Mouse (Mus musculus) forebrain, embryonic 12.5 days (tissue): ENCODE measurements around the gene Mrgprf. TPM values are rescaled to one million over a fixed set of nuclear protein-coding genes. Genes with fewer than 3 reads are reported as not detected.

Experiments
- ATAC-seq: fragments of 200-750 bp; cut with Nextera tagmentation; 2 replicates; pipeline ENCODE4 v1.8.0; 2017; ENCODE audit warnings: moderate TSS enrichment; ENCODE audit not compliant: low FRiP score
- H3K27ac ChIP-seq: fragments of 300-500 bp; sonication (generic); 2 replicates; pipeline ENCODE4 v1.5.1; 2016; ENCODE audit warnings: mild to moderate bottlenecking
- H3K27me3 ChIP-seq: fragments of 300-500 bp; sonication (generic); 2 replicates; pipeline ENCODE4 v1.6.1; 2016; ENCODE audit warnings: mild to moderate bottlenecking
- H3K36me3 ChIP-seq: fragments of 300-500 bp; sonication (generic); replicated peaks from 2 replicates; pipeline ENCODE4 v1.6.1; 2016; ENCODE audit warnings: mild to moderate bottlenecking
- H3K4me1 ChIP-seq: fragments of 300-500 bp; sonication (generic); 2 replicates; pipeline ENCODE4 v1.6.1; 2016
- H3K4me2 ChIP-seq: fragments of 300-500 bp; sonication (generic); 2 replicates; pipeline ENCODE4 v1.6.1; 2016; ENCODE audit warnings: mild to moderate bottlenecking, moderate library complexity
- H3K4me3 ChIP-seq: fragments of 300-500 bp; sonication (generic); replicated peaks from 2 replicates; pipeline ENCODE4 v1.5.1; 2016; ENCODE audit warnings: mild to moderate bottlenecking
- H3K9ac ChIP-seq: fragments of 300-500 bp; sonication (generic); 2 replicates; pipeline ENCODE4 v1.6.1; 2016; ENCODE audit warnings: mild to moderate bottlenecking
- H3K9me3 ChIP-seq: fragments of 300-500 bp; sonication (generic); 2 replicates; pipeline ENCODE4 v1.6.1; 2016
- WGBS: fragments of 180-500 bp; shearing (Covaris S2); methylation state at CpG from one replicate; pipeline ENCODE4 v1.1.7; 2016; 5-methylcytosine and 5-hydroxymethylcytosine counted together
- polyA plus RNA-seq: library from polyadenylated mRNA; unstranded; fragments of >200 nt; fragmentation: Nextera tagmentation; extraction: Ambion mirVana; gene quantifications from 2 replicates; pipeline ENCODE4 v1.2.1, GENCODE M21; 2016

The Mrgprf gene
- polyA plus RNA-seq, 1 experiment from 2014 or later: 0.47 TPM

- Histone ChIP-seq H3K4me2 (peak overlapping the region; percentile 60), H3K27ac (no peak overlapping the region), H3K36me3 (0 out of 2 replicates have a peak, but pooled peaks cover 7% of the 10 kb centered on the region), H3K9me3 (no peaks in the 10 kb centered on the region), H3K27me3 (no peaks in the 10 kb centered on the region), H3K9ac (no peak overlapping the region; the same call in 1 of the 2 replicates), H3K4me1 (peaks cover 17% of the 10 kb centered on the region), H3K4me3 (no peak overlapping the region)
- peak; percentile 16; the same call in 1 of the 2 replicates for ATAC-seq
- 70% methylated on average over 3 of the region's 3 CpGs for WGBS
Observed at GRCm38 (mm10) chr7:145284293-145284692, 16.3 kb upstream of the Mrgprf start.

DNA sequence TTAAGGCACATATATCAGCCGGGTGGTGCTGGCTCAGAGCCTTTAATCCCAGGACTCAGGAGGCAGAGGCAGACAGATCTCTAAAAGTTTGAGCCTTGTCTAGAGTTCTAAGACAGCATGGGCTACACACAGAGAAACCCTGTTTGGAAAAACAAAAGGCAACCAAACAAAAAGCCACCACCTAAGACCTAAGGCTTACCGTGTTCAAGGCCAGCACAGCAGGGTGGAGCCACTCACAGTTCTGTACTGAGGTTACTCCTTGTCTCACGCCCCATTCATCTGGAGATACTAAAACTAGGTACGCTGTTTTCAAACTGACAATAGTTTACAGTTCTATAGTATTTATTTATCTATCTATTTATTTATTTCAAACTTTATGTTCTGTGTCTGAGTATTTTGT, 15.2 kb upstream of the Mrgprf start:
- no peak overlapping the region for H3K27ac ChIP-seq
- no peaks in the 10 kb centered on the region for H3K9me3 ChIP-seq
- no peaks in the 10 kb centered on the region for H3K36me3 ChIP-seq
- H3K27me3 ChIP-seq: no peaks in the 10 kb centered on the region
- peaks cover 17% of the 10 kb centered on the region for H3K4me1 ChIP-seq
- WGBS: 81% methylated on average over 4 of the region's 4 CpGs
- no peak for ATAC-seq
- no peak overlapping the region for H3K4me2 ChIP-seq
- H3K9ac ChIP-seq: no peak overlapping the region
- no peak overlapping the region for H3K4me3 ChIP-seq

DNA sequence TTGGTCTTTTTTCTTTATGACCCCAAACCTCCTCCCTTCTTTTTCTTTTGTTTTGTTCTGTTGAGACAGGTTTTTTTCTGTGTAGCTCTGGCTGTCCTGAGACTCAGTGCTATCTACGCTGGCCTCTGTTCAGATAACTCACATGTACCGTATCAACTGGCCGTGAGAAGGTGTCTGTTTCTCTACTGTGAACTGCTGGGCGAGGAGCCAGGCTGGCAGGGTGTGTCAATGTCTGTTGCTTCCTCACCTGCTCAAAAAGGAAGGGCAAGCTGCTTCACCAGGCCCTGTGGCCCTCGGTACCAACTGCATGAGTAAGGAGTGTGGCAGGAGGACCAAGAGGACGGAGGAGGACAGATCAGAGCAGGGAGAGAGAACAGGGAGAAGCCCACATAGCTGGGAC, 13.2 kb upstream of the Mrgprf start:
- Histone ChIP-seq H3K9me3 (no peaks in the 10 kb centered on the region), H3K27me3 (no peaks in the 10 kb centered on the region), H3K27ac (no peak overlapping the region), H3K4me1 (peaks cover 17% of the 10 kb centered on the region), H3K4me2 (no peak overlapping the region), H3K4me3 (no peak overlapping the region), H3K9ac (no peak overlapping the region), H3K36me3 (no peaks in the 10 kb centered on the region)
- 81% methylated on average over 6 of the region's 6 CpGs for WGBS
- ATAC-seq: no peak

DNA sequence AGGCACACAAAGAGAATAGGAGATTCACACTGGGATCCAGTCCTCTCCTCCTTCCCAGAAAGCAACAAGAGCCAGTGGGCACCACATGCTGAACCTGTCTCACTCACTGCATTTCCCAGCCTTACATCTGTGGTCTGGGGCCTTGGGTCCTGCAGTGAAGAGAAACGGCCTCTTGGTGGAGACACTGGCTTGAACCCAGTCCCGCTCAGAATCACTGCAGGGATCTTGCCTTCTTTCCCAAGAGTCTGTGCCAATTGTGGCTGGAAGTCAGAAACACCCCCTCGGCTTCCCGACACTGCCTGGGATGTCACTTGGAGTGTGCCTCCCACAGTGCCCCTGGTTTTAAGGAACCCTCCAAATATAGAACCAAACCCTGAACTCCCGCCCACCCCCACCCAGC, 11.3 kb upstream of the Mrgprf start:
- H3K9ac ChIP-seq: no peak overlapping the region
- ATAC-seq: no peak
- 0 out of 2 replicates have a peak, but pooled peaks cover 2% of the 10 kb centered on the region for H3K4me1 ChIP-seq
- no peak overlapping the region for H3K27ac ChIP-seq
- no peaks in the 10 kb centered on the region for H3K27me3 ChIP-seq
- 25% methylated on average over 5 of the region's 5 CpGs for WGBS
- H3K4me2 ChIP-seq: no peak overlapping the region
- H3K36me3 ChIP-seq: no peaks in the 10 kb centered on the region
- no peaks in the 10 kb centered on the region for H3K9me3 ChIP-seq
- H3K4me3 ChIP-seq: no peak overlapping the region

- H3K4me3 ChIP-seq: no peak overlapping the region
- no peaks in the 10 kb centered on the region for H3K27me3 ChIP-seq
- H3K27ac ChIP-seq: no peak overlapping the region
- no peaks in the 10 kb centered on the region for H3K9me3 ChIP-seq
- H3K9ac ChIP-seq: no peak overlapping the region
- ATAC-seq: no peak
- WGBS: 87% methylated on average over 2 of the region's 2 CpGs
- H3K4me1 ChIP-seq: no peaks in the 10 kb centered on the region
- H3K4me2 ChIP-seq: no peak overlapping the region
- no peaks in the 10 kb centered on the region for H3K36me3 ChIP-seq
Observed at GRCm38 (mm10) chr7:145291847-145292246, 8.8 kb upstream of the Mrgprf start.

DNA sequence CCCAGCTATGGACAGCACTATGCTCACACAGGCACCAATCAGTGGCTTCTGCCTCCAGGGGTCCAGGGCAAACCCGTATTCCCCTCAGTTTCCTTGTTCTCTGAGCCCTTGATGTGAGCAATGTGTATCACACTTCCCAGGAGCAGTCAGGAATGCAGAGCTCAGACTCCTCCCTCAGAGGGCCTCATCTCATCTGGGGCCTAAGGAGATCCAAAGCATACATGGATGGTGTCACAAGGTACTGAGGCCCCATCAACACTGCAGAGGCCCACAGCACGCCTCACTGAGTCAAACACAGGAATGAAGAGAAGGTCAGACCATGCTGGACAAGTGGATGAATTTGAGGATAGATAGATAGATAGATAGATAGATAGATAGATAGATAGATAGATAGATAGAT, 7.9 kb upstream of the Mrgprf start:
- H3K4me2 ChIP-seq: no peak overlapping the region
- no peaks in the 10 kb centered on the region for H3K36me3 ChIP-seq
- H3K4me3 ChIP-seq: no peak overlapping the region
- no peaks in the 10 kb centered on the region for H3K27me3 ChIP-seq
- H3K9me3 ChIP-seq: no peaks in the 10 kb centered on the region
- H3K9ac ChIP-seq: no peak overlapping the region
- no peak for ATAC-seq
- WGBS: 63% methylated on average over 2 of the region's 2 CpGs
- H3K4me1 ChIP-seq: no peaks in the 10 kb centered on the region
- H3K27ac ChIP-seq: no peak overlapping the region

DNA sequence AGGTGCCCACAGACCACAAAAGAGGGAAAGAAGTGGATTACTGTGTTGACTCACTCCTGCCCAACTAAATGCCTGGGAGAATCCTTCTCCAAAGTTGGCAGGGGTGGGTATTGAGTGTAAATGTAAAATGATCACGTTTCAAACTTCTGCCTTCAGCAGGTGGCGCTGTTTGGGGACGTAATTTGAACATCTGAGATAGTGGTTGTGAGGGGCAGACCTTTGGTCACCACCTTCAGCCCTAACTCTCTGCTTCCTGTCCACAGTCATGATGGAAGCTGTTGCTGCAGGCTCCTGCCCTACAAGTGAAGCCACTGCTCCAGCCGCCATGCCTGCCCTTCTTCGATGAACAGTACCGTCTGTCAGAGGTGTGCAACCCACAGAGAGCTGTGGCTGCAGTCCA, 6.8 kb upstream of the Mrgprf start:
- Histone ChIP-seq H3K27me3 (no peaks in the 10 kb centered on the region), H3K9ac (no peak overlapping the region), H3K4me2 (no peak overlapping the region), H3K4me3 (no peak overlapping the region), H3K27ac (no peak overlapping the region), H3K9me3 (no peaks in the 10 kb centered on the region), H3K36me3 (no peaks in the 10 kb centered on the region), H3K4me1 (no peaks in the 10 kb centered on the region)
- no peak for ATAC-seq
- 37% methylated on average over 6 of the region's 6 CpGs for WGBS

DNA sequence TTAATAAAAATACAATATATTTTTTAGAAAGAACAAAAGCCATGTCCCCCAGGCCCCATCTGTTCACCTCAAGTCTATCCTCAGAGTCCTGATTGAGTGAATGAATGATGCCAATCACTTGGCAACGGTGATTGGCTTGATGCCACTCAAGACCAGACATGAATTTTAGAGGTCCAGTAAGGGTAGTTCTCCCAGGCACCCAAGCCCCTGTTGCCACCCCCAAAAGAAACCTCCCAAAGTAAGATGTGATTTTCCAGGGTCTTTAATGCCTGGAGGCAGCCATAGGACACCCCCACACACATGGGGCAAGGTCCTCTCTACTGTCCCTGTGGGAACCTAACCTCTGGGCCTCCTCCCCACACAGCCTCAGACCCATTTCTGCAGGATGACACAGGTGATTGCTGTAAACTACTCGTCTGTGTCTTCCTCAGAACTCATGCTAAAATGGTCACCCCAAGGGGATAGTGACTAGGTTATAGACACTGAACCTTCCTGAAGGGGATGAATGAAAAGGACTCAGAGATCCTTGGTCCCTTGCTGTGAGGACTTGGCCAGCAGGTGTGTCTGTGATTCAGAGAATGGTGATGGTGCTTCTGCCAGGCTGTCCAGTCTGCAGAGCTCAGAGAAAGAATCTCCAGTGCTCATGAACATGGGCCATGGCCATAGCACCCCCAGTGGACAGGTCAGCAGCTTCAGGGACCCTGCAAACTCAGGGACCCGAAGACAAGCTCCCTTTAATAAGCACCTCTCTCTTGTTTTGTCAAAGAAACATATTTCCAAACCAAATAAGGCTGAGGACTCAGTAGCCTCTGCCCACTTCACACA, 1.8 kb upstream of the Mrgprf start:
- Histone ChIP-seq H3K9ac (no peak overlapping the region), H3K4me3 (no peak overlapping the region), H3K4me2 (no peak overlapping the region), H3K27ac (no peak overlapping the region), H3K4me1 (peaks cover 24% of the 10 kb centered on the region), H3K36me3 (no peaks in the 10 kb centered on the region), H3K9me3 (no peaks in the 10 kb centered on the region), H3K27me3 (no peaks in the 10 kb centered on the region)
- WGBS: 63% methylated on average over 3 of the region's 3 CpGs
- no peak for ATAC-seq

DNA sequence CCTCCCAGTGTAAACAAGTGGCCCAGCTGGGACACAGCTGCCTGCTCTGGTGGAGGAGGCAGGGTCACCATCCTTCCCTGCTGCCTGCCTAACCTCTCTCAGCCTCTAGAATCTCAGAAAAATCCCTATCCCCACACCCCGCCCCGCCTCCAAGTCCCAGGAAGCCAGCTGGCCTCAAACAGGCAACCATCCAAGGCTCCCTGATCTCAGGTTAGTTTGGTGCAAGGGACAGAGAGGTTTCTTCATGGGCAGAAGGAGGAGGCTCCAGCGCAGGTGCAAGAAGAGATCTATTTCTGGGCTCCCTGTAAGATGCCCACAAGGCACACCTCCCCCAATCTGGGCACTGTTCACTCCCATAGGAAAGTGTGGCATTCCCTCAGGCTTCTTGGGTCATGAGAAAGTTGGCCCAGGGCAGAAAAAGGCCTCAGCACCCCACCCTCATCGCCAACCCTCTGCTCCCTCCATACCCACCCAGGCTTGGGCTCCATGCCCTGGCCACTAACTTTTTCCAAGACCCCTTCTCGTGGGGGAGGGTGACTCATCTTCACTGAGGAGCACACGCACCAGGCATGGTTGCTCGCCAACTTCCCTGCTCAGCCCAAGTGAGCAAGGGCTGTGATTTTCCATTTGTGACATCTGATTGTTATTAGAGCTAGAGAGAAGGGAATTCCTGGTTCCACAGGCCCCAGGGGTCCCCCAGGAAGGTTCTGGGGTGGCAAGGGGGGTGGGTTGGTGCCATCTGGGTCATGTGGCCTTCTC, 887 bp upstream of the Mrgprf start:
- Histone ChIP-seq H3K27ac (no peak overlapping the region), H3K4me3 (no peak overlapping the region), H3K36me3 (no peaks in the 10 kb centered on the region), H3K4me1 (peaks cover 24% of the 10 kb centered on the region), H3K4me2 (no peak overlapping the region), H3K9me3 (no peaks in the 10 kb centered on the region), H3K27me3 (no peaks in the 10 kb centered on the region), H3K9ac (no peak overlapping the region)
- 69% methylated on average over 7 of the region's 7 CpGs for WGBS
- no peak for ATAC-seq

- H3K9ac ChIP-seq: no peak overlapping the region
- H3K9me3 ChIP-seq: no peaks in the 10 kb centered on the region
- H3K4me2 ChIP-seq: no peak overlapping the region
- H3K4me3 ChIP-seq: no peak overlapping the region
- H3K36me3 ChIP-seq: no peaks in the 10 kb centered on the region
- H3K27me3 ChIP-seq: no peaks in the 10 kb centered on the region
- no peak for ATAC-seq
- H3K27ac ChIP-seq: no peak overlapping the region
- H3K4me1 ChIP-seq: peaks cover 24% of the 10 kb centered on the region
Observed at GRCm38 (mm10) chr7:145301008-145301340, 346 bp downstream of the Mrgprf start.

- Histone ChIP-seq H3K4me2 (no peak overlapping the region), H3K4me1 (peaks cover 24% of the 10 kb centered on the region), H3K9me3 (no peaks in the 10 kb centered on the region), H3K27me3 (no peaks in the 10 kb centered on the region), H3K27ac (no peak overlapping the region), H3K4me3 (no peak overlapping the region), H3K9ac (no peak overlapping the region), H3K36me3 (no peaks in the 10 kb centered on the region)
- WGBS: 97% methylated on average over 6 of the region's 6 CpGs
- ATAC-seq: no peak
Observed at GRCm38 (mm10) chr7:145301341-145302005, 845 bp downstream of the Mrgprf start.

DNA sequence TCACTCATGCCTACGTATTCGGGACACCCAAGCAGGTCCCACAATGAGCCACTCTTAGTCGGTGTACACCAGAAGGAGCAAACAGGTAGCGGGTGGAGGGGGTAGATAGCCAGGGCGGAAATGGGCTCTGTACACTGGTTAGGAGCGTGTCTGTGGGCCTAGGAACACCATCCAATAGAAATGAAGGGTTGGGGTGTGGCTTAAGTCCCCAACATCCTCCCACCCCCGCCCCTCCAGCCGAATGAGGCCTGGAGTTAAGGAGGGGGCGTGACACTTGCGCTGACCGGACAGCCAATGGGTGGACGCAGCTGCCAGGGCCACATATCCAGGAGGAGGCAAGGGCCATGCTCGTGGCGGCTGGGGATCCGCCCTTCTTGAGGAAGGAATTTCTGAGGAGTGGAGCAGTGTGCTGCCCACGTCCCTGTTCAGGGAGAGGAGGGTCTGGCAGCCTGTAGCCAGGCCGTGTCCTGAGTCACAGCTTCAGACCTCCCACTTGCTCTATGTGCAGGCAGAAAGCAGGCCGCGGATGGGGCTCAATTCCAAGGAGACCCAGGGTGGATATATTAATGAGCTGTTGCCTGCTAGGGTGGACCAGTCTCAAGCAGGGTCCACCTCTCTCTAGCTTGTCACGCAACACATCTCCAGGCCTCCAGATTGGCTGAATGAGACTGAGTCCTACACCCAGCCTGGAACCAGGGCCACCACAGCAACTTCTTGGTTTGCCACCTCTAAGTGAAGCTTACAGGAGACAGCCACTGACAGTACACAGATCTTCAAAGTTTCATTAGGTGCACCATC, 2.1 kb downstream of the Mrgprf start:
- Histone ChIP-seq H3K4me3 (peak overlapping the region; percentile 10), H3K4me1 (peaks cover 24% of the 10 kb centered on the region), H3K36me3 (no peaks in the 10 kb centered on the region), H3K9ac (0 out of 2 replicates have a peak overlapping the region, but pooled peaks have one; percentile 17), H3K27me3 (no peaks in the 10 kb centered on the region), H3K4me2 (peak overlapping the region; percentile 54), H3K27ac (no peak overlapping the region), H3K9me3 (no peaks in the 10 kb centered on the region)
- 6% methylated on average over 20 of the region's 20 CpGs for WGBS
- ATAC-seq: peak; percentile 87
